Mouse (Mus musculus) CD4-positive naive resting alpha-beta T cell, adult 76 days (primary cell): Measurements from ENCODE around the gene Gm14434. TPM values are rescaled to one million over a fixed set of nuclear protein-coding genes. Genes with fewer than 3 reads are reported as not detected.

Experiments
- total RNA-seq: library from RNA; stranded (reverse); gene quantifications from one replicate; pipeline ENCODE4 v1.2.4, GENCODE M21; 2023

Gm14434 gene
- total RNA-seq, result not detected

GRCm38 (mm10) chr2:176486683-176487082, at the start of gene Gm14434:
Gm14434 (minus strand) TSS chr2:176486783.

GRCm38 (mm10) chr2:176520756-176521155, 34.2 kb upstream of the Gm14434 start, which contains the start of gene Zfp967:
Zfp967 (plus strand) TSS chr2:176521056.

DNA sequence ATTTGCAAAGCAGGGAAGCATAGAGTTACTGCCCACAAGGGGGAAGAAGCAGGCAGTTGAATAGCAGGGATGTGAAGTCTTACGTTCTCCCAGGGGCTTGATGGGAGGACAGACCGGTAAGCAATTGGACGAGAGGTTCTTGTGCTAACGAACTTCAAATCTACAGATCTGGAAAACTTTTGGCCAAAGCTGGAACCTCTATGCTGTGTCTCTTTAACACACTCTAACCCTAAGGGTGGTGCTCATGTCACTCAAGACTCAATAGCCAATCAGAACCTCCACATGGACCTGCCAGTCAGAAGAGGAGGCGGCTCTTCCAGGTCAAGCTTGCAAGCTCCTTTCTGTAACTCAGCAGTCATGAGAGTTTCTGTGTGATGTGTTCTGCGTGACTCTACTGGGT, 63.3 kb downstream of the Gm14434 start, which contains the start of gene Gm14435:
Gm14435 (plus strand) TSS at position 301 of the 400 bp plus-strand sequence.

Other genes starting within 250 kb of the Gm14434 start
- gene Gm11009, start 167.3 kb downstream of the Gm14434 start, total RNA-seq, result not detected
- gene Gm14435, start 63.2 kb downstream of the Gm14434 start, total RNA-seq, result not detected
- gene Zfp967, start 34.3 kb upstream of the Gm14434 start, total RNA-seq, result not detected
- gene Gm14308, start 149.6 kb upstream of the Gm14434 start, total RNA-seq, result not detected
- gene Zfp973, start 183.7 kb upstream of the Gm14434 start, total RNA-seq, result 6.7 TPM
- 2.1 TPM for gene Gm14305, start 221.5 kb upstream of the Gm14434 start, total RNA-seq